Mouse (Mus musculus): ENCODE results near the gene Tgoln1.

GRCm38 (mm10) chr6:72659717-72660390 is 43.1 kb upstream of the Tgoln1 start:
- TF ChIP-seq CTCF (IDR thresholded peaks at IDR 0.05; ENCODE audit: control insufficient read depth, insufficient read depth, insufficient replicate concordance, low read depth, low read length) (no peak), POLR2A (IDR thresholded peaks at IDR 0.05; ENCODE audit: control insufficient read depth, low read depth, low read length) (no peak)

Measured in testis, adult 2 months (tissue).